Comparison of ENCODE assay signal across 8 mouse cellular contexts in the genomic region with DNA sequence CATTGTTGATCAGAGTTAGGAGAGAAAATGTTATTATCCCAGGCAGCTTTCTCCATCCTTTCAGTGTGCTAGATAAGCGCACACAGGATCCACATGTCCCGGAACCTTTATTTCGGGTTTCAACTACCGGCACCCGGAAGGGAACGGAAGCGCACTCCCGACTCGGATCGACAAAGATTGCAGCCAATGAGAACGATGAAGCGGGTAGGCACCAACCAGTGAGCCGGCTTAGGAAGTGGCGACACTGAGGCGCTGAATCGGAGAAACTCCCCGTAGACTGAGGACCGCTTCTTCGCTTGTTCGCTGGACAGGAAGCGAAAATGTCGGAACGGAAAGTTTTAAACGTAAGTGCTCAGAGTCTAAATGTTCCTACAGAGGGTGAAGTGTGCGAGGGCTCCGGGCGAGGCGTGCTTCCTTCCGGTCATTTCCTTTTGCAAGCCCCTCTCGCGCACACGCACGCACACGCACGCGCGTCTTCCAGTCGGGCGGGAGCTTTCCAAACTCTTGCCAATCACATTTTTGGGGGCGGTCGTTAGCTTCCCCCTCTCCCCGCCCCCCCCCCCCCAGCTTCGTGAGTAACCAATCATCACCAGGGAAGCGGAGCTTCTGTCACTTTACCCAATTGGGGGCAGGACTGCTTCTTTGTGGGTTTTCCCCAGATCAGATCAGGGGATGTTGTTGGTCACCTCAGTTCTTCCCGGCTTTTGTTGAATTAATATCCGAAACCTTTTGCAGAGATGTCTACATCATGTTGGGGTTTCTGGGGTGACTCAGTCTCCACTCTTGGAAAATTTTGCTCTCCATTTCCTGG. TPM values are rescaled to one million over a fixed set of nuclear protein-coding genes. Genes with fewer than 3 reads are reported as not detected.
DNase-seq lines count a peak whose midpoint lies in the region; ATAC-seq lines count a peak whose summit lies in the region.

Gene Yju2 (plus strand): TSS at position 182 of the 811 bp plus-strand sequence.

- peak within 1 kb of the TSS; percentile 85 for H3K27ac ChIP-seq in hindbrain, embryonic 11.5 days (ENCODE audit: low read depth, low read length)

- peak; percentile 90 for ATAC-seq in hindbrain, embryonic 11.5 days (ENCODE audit: low FRiP score)

- H3K4me1 ChIP-seq in hindbrain, embryonic 11.5 days (replicated peaks; ENCODE audit: control insufficient read depth, insufficient read depth, low read length): peaks cover 5% of the 10 kb centered on the region

- peak within 1 kb of the TSS; percentile 42 for H3K4me3 ChIP-seq in hindbrain, embryonic 11.5 days (ENCODE audit: low read depth, low read length)

- H3K27me3 ChIP-seq in hindbrain, embryonic 11.5 days (ENCODE audit: control insufficient read depth, insufficient read depth, low read length): no peaks in the 10 kb centered on the region

- peak within 1 kb of the TSS; percentile 49 for H3K4me2 ChIP-seq in hindbrain, embryonic 11.5 days (replicated peaks; ENCODE audit: low read depth, low read length)

- peaks cover 3% of the 10 kb centered on the region; the same call in 1 of the 2 replicates for H3K36me3 ChIP-seq in hindbrain, embryonic 11.5 days (ENCODE audit: control insufficient read depth, insufficient read depth, low read length)

- peak; percentile 98 for DNase-seq in Muller cell, postnatal 12 days (ENCODE audit: inconsistent ontology term)
- DNase-seq in cerebellum, adult 9-11 months: peak; percentile 95
- DNase-seq in frontal cortex, adult 2 months (ENCODE audit: extremely low spot score in 1 of 2, low spot score in 1 of 2): peak; percentile 93 to 97
- DNase-seq in hindbrain, embryonic 11.5 days (ENCODE audit: low spot score): peak; percentile 94
- DNase-seq in layer of hippocampus, postnatal 10 days (ENCODE audit: low spot score in 2 of 2): peak; percentile 95 to 96
- DNase-seq in lung, postnatal 10 days: peak; percentile 96
- peak; percentile 89 for DNase-seq in ovary, postnatal 36 days (ENCODE audit: low spot score)
- peak; percentile 92 for DNase-seq in thymus, postnatal 25 days

- H3K9me3 ChIP-seq in hindbrain, embryonic 11.5 days (ENCODE audit: control insufficient read depth, low read length): no peaks in the 10 kb centered on the region

- under 1% methylated on average over 43 of the region's 46 CpGs for WGBS in hindbrain, embryonic 11.5 days

- peak within 1 kb of the TSS; percentile 65 for H3K9ac ChIP-seq in hindbrain, embryonic 11.5 days (ENCODE audit: low read depth, low read length)

RNA-seq across cellular contexts. Expression of gene Yju2, which starts in this region (rescaled TPM):
- 10.6 and 12.3 TPM in 2 replicates for polyA plus RNA-seq in frontal cortex, adult 2 months (2012; rRNA removed)
- 21.3 and 22.4 TPM in 2 replicates for polyA plus RNA-seq in hindbrain, embryonic 11.5 days (2014; fragmentation: Nextera tagmentation; extraction: Ambion mirVana)
- total RNA-seq in layer of hippocampus, postnatal 10 days (2021): 10 to 100 TPM; 15.9 to 16.8 TPM

Comparison
In these comparisons a context has a peak if more than half of its experiments do, and no peak if none do; other contexts are left out.
1. Peak in every context shown above with its lines: DNase-seq, ATAC-seq, H3K4me3 ChIP-seq and H3K27ac ChIP-seq.